Mouse (Mus musculus): ENCODE measurements at regions not wholly inside any gene's neighbourhood (a gene's known extent, or its start where the extent isn't known, plus 50 kb on each side); places are given as distances from the start of the nearest gene placed in this dataset.

GRCm38 (mm10) chr12:12480451-12480850 is 218.5 kb downstream of the Fam49a start:
- TF ChIP-seq CTCF (IDR thresholded peaks at IDR 0.05; ENCODE audit: low read depth): no peak
- TF ChIP-seq EP300 (IDR thresholded peaks at IDR 0.05; ENCODE audit: low read depth): no peak
